Mouse (Mus musculus): ENCODE measurements around the gene Gcn1l1. TPM values are rescaled to one million over a fixed set of nuclear protein-coding genes. Genes with fewer than 3 reads are reported as not detected.

Gcn1l1 gene
- total and polyA plus RNA-seq, 3 experiments: 18.2 to 81.9 (median 62.9) TPM

- in situ Hi-C loops (cut with MboI; ENCODE audit: low pct_ligation_motif_present, low pct_unique_long_range_greater_than_20kb, low sequenced_read_pairs): no loop called here
- no peaks in the 10 kb centered on the region for H3K79me2 ChIP-seq (replicated peaks; ENCODE audit: control insufficient read depth, extremely low read depth, insufficient read depth, poor library complexity, severe bottlenecking)
- H3K4me1 ChIP-seq (ENCODE audit: control insufficient read depth in 1 of 2, insufficient read depth in 2 of 2): peaks cover 9 to 62% of the 10 kb centered on the region in 2 experiments
- no peak overlapping the region for H3K9ac ChIP-seq (ENCODE audit: insufficient read depth, low read depth)
- H3K4me3 ChIP-seq (replicated peaks in 1 of 3; ENCODE audit: low read depth in 2 of 3, low read length in 2 of 3, poor library complexity in 1 of 3): peak overlapping the region in 1 of 3 experiments; percentile 20
- dilution Hi-C loops (cut with MboI; ENCODE audit: extremely low pct_ligation_motif_present, extremely low pct_unique_long_range_greater_than_20kb, low sequenced_read_pairs): no loop called here
- H3K4me2 ChIP-seq (ENCODE audit: insufficient read depth, low read depth, poor library complexity, severe bottlenecking): no peak overlapping the region
- H3K27me3 ChIP-seq (replicated peaks): no peaks in the 10 kb centered on the region
- no peak overlapping the region for H3K27ac ChIP-seq (ENCODE audit: insufficient read depth, low read depth)
- H3K36me3 ChIP-seq (replicated peaks in 1 of 2; ENCODE audit: control insufficient read depth in 1 of 2, insufficient read depth in 1 of 2, low read length in 1 of 2): peaks cover 54 to 99% of the 10 kb centered on the region in 2 experiments
- DNase-seq (ENCODE audit: extremely low read depth): no peak
- H3K9me3 ChIP-seq (replicated peaks; ENCODE audit: low read length): no peaks in the 10 kb centered on the region
- no peak for TF ChIP-seq TBP (conservative IDR thresholded peaks at IDR 0.05; ENCODE audit: low read depth, low read length)
These were observed 14.5 kb upstream of the Gcn1l1 start for GRCm38 (mm10) chr5:115550482-115551005.

- Histone ChIP-seq H3K27me3 (replicated peaks) (no peaks in the 10 kb centered on the region), H3K9me3 (replicated peaks; ENCODE audit: low read length) (no peaks in the 10 kb centered on the region), H3K4me2 (ENCODE audit: insufficient read depth, low read depth, poor library complexity, severe bottlenecking) (no peak overlapping the region), H3K9ac (ENCODE audit: insufficient read depth, low read depth) (no peak overlapping the region), H3K4me3 (replicated peaks in 1 of 3; ENCODE audit: low read depth in 2 of 3, low read length in 2 of 3, poor library complexity in 1 of 3) (no peak overlapping the region), H3K36me3 (replicated peaks in 1 of 2; ENCODE audit: control insufficient read depth in 1 of 2, insufficient read depth in 1 of 2, low read length in 1 of 2) (peaks cover 46 to 92% of the 10 kb centered on the region in 2 experiments), H3K4me1 (ENCODE audit: control insufficient read depth in 1 of 2, insufficient read depth in 2 of 2) (peaks cover 9 to 61% of the 10 kb centered on the region in 2 experiments), H3K79me2 (replicated peaks; ENCODE audit: control insufficient read depth, extremely low read depth, insufficient read depth, poor library complexity, severe bottlenecking) (no peaks in the 10 kb centered on the region), H3K27ac (ENCODE audit: insufficient read depth, low read depth) (no peak overlapping the region)
- no peak for TF ChIP-seq POLR2A (IDR thresholded peaks at IDR 0.05; ENCODE audit: low read depth, low read length)
- no peak for TF ChIP-seq HCFC1 (IDR thresholded peaks at IDR 0.05; ENCODE audit: low read depth, low read length)
- TF ChIP-seq UBTF (IDR thresholded peaks at IDR 0.05; ENCODE audit: low read depth, low read length): no peak
- TF ChIP-seq TCF12 (IDR thresholded peaks at IDR 0.05; ENCODE audit: low read depth, low read length): no peak
- no peak for TF ChIP-seq TBP (conservative IDR thresholded peaks at IDR 0.05; ENCODE audit: low read depth, low read length)
- TF ChIP-seq RAD21 (IDR thresholded peaks at IDR 0.05; ENCODE audit: low read depth, low read length): no peak
- no peak for TF ChIP-seq EP300 (IDR thresholded peaks at IDR 0.05; ENCODE audit: low read length)
- no peak for TF ChIP-seq JUND (conservative IDR thresholded peaks at IDR 0.05; ENCODE audit: low read depth, low read length)
- TF ChIP-seq CHD1 (IDR thresholded peaks at IDR 0.05; ENCODE audit: low read depth, low read length): no peak
- TF ChIP-seq NELFE (IDR thresholded peaks at IDR 0.05; ENCODE audit: low read depth, low read length): no peak
- no peak for TF ChIP-seq ETS1 (conservative IDR thresholded peaks at IDR 0.05; ENCODE audit: low read depth, low read length)
- no peak for TF ChIP-seq MAX (IDR thresholded peaks at IDR 0.05; ENCODE audit: low read length)
- TF ChIP-seq GABPA (IDR thresholded peaks at IDR 0.05; ENCODE audit: insufficient replicate concordance, low read depth, low read length): no peak
- no peak for TF ChIP-seq MXI1 (IDR thresholded peaks at IDR 0.05; ENCODE audit: low read depth, low read length)
- TF ChIP-seq ZC3H11A (IDR thresholded peaks at IDR 0.05; ENCODE audit: low read depth, low read length): no peak
- TF ChIP-seq MAZ (IDR thresholded peaks at IDR 0.05; ENCODE audit: low read depth, low read length): no peak
- in situ Hi-C loops (cut with MboI; ENCODE audit: low pct_ligation_motif_present, low pct_unique_long_range_greater_than_20kb, low sequenced_read_pairs): no loop called here
- dilution Hi-C loops (cut with MboI; ENCODE audit: extremely low pct_ligation_motif_present, extremely low pct_unique_long_range_greater_than_20kb, low sequenced_read_pairs): no loop called here
- DNase-seq (ENCODE audit: extremely low read depth): no peak
These were observed 13.7 kb upstream of the Gcn1l1 start for GRCm38 (mm10) chr5:115551386-115551785.
